Mouse (Mus musculus): ENCODE measurements around the gene Gid8.

Gid8 gene

DNA sequence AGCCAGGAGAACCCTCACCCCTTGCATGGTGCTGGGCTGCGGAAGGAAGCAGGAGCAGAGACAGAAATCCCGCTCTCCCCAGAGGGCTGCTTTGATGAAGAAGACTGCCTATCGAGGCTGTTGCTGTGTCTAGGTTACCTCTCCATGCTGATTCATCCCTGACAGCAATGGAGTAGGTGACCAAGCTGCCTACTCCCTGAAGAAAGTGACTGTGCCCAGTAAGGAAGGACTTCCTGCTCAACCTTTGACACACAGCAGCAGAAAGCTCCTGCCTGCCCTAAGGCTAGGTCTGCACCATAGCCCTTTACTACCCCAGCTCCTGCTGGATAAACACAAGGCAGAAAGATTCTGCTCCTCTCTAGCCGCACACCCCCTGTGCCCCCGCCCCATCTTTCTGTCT is 39.0 kb downstream of the Gid8 start:
- no peak for DNase-seq (ENCODE audit: low spot score)

DNA sequence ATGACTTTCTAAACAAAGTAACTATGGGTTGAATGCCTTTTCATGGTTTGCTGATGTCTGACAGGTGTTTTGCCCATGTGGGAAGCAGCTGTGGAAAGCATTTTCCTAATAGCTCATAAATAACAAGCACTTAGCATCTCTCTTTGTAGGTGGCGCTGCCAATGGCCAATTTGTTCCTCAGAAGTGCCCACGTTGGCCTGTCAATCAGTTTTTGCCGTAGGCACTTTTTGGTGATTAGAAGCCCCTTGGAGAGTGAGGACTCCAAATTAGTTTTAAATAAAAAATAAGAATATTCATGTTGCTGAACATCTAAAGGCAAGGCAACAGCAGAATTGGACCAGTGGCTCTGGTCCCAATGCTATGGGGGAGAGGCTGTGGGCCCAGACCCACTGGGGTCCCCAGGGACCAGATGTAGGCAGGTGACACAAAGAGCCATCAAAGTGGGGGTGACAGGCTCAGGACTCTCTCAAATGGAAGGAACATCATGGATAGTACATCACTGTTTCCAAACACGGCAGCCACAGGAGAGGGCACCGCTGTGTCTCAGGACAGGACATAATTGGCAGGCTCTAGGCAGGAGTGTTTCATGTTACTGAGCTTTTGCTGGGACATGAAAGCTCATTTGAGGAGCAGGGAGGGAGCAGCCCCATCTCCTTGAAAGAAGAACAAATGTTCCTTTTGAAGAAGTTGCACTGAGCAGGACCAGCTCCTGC is 45.2 kb downstream of the Gid8 start:
- no peak for DNase-seq (ENCODE audit: low spot score)

DNA sequence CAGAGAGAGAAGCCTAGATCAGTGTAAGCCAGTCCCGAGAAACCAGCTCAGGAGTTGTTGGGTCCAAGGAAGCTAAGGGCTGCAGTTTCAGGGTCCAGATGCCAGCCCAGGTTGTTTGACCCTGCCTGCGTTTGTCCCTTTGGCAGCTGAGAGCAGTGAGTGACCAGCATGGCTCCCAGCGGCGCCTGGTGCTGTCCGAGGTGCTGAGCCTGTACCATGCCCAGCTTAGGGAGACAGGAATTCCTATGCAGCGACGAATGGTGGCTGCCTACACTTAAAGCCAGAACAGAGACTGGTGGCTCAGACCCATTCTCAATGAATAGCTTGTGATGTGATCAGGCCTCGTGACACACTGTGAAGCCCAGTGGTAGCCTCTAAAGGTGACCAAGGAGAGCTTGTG is 46.0 kb downstream of the Gid8 start:
- DNase-seq (ENCODE audit: low spot score) = peak; percentile 68

DNA sequence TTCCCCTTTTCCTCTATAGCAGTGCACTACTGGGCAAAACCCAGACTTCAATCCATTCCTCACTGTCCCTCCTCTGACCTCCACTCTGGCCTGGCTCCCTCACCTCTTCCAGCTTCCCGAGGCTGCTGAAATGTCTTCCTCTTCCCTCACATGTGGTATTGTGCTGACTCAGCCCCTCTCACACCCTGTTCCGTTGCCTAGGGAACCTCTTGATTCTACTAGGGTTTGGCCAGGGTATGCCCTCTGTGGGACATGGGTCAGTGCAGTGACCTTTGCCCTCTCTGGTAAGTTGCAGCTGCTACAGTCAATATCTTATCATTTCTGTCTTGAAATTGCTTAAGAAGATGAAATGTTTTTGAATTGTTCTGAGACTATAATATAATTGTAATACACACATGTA is 46.9 kb downstream of the Gid8 start:
- DNase-seq (ENCODE audit: low spot score) = no peak

DNA sequence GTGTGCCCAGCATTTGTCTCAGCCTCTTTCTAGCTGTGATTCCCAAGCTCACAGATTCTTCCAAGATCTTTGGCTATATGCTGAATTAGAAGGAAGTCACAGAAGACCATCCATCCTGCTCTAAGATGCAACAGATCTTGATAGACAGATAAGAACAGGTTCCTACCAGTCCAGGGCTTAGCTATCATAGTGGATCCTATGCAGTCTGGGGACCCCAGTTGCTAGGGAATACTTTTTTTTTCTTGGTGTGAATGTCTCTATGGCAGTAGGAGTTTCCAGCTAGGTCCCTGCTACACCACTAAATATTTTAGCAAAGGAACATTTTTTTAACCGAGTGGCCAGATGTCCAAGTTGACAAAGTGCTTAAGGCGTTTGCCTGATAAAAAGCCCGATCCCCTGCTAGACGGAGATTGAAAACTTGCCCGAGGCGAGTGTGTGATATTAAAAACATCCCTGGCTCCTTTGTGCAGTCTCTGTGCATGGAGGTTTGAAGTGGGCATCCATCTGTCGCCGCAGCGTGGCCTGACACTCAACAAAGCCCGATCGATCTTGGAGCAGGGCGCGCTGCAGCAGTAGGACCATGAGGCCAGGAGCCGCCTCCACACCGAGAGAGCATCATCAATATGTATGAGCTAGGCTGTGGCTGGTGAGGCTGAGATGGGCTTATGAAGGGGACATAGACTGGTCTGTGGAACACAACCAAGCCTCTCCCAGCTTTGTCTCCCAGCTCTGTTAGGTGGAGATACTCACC is 48.8 kb downstream of the Gid8 start:
- DNase-seq (ENCODE audit: low spot score) = no peak

DNA sequence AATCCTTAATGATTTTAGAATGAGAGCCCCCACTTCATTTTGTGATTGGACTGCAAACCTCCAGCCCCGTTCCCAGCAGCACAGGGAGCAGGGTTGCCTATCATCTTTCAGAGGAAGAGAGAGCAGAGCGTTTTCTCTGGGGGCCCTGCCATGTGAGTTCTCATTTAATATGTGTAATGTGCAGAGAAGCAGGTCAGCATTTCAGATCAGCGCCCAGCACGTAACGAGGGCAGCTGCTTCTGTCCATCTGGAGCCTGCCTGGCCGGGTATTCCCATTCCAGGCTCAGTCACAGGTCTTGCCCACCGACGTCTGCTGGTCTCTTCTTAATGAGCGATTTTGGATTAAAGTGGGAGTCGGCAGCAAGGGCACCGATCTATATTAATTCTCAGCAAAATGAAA is 55.1 kb downstream of the Gid8 start:
- DNase-seq (ENCODE audit: low spot score) = no peak

DNA sequence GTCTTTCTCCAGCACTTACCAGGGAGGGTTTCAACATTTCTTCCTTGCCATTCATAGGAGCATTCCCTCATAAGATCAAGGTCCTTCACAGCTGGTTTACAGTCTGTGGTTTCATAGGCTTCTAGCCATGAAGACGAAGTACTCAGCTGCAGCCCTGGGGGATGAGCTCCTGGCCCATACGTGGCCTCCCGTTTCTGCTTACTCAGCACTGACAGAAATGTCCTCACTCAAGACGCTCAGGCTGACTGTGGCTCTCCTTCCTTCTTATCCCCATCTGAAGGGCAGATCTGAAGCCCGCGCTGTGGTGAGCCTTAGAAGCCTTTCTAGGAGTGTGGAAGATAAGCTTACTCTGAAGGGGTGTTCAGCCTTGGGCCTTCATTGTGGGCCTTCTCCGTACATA is 55.8 kb downstream of the Gid8 start:
- DNase-seq (ENCODE audit: low spot score) = no peak
